Mouse (Mus musculus) embryonic fibroblast, embryonic 13.5 days (primary cell): Measurements from ENCODE around the gene Rtl1.

Experiments used
- CTCF ChIP-seq: IDR thresholded peaks from 2 replicates; pipeline ENCODE4 v1.5.1; 2011; ENCODE audit warnings: mild to moderate bottlenecking, control low read depth, low read length, moderate library complexity, borderline replicate concordance; ENCODE audit not compliant: insufficient read depth
- POLR2A ChIP-seq: IDR thresholded peaks from 2 replicates; pipeline ENCODE4 v1.6.1; 2011; ENCODE audit warnings: low read depth, mild to moderate bottlenecking, control low read depth, low read length, moderate library complexity

DNA sequence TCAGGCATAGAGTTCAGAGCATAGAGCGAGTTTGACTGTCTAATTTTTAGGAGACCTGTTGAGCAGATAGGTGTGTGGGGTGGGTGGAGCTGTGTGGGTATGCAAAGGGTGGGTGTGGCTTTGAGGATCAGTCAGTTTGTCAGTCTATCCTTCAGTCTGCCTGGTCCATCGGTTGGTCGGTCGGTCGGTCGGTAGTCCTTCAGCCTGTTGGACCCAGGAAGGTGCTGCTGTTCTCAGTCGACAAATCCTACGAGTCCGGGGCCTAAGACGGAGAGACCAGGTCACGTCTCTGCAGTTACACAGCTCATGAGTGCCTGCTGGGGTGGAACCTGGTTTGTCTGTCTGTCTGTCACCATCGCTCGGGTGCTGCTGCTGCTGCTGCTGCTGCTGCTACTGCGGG, 17.9 kb upstream of the Rtl1 start:
- TF ChIP-seq CTCF, result no peak
- no peak for TF ChIP-seq POLR2A
